Mouse (Mus musculus) cerebellum, adult 18-20 months (tissue): ENCODE measurements around the gene Mgat4a.

Source experiments
- DNase-seq, 2 experiments: peaks; one replicate each; pipeline ENCODE4 v3.0.0; 2021

Mgat4a gene

DNA sequence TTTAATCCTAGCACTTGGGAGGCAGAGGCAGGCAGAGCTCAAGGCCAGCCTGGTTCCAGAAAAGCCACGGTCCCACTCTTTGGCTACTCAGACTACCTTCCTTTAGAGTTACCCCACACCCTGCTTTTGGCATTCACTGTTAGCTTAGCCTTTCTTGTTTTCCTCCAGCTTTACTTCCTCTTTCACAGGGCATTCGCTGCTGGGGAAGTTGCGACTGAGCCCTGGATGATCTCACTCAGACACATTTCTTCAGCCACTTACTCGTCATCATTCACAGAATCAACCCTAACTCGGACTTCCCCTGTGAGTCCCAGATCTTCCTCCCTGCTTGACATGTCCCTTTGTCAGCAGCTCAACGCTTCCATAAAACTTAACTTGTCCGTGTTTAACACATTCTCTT is 49.1 kb downstream of the Mgat4a start:
- no peak for DNase-seq

DNA sequence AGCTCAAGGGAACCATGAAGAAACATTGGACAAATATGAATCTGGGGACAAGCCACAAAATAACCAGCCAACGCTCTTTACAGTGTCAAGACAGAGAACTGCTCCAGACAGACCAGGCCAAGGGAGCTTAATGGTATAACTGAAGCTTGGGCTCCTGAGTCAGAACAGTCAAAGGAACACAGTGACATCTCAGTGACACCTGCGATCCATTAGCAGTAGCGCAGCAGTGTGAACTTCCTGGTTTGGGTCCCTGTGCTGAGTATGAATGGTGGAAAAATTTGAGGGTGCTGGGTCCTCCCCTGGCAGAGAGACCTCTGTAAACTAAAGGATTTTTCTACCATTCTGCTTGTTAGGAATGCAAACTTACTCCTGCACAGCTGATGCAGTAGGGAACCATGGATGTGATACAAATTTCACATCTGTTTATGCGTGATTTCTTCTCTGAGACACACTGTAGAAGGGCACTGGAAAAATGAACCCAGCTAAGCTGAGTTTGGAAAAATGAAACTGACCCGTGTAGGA is 50.1 kb downstream of the Mgat4a start:
- DNase-seq = no peak

DNA sequence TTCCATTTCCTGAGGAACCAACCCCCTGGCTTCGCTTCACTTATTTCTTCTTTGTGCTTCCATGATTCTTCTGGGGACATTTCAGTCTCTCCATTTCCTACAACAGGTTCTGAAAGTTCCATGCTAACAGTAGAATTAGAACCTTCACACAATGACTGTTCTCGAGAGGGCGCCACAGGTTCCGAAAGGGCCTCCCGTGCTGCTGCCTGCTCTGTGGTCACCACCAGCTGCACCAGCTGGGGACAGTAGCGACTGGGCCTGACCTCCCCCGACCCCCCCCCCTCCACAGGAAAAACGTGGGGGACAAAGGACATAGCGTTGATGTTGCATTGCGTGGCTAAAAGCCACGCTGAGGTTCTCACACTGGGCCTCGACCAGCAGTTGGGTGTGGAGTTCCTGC is 52.3 kb downstream of the Mgat4a start:
- no peak for DNase-seq

DNA sequence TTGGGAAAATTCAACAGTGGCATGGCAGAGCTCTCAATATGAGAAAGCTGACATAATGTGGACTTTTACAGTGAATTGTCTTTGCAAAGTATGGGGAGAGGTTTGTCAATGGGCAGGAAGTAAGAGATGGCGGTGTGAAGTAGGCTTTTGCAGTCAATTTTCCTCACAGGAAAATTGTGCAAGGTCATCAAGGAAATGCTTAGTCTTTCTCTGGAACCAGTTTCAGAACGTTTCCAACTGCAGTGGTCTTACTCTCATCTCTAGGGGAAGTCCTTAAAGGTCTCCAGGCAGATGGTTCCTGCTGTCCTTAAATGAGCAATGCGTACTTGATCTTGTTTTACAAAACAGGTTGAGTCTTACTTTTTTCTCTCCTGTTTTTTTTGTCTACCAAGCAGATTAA is 53.8 kb downstream of the Mgat4a start:
- DNase-seq = no peak

DNA sequence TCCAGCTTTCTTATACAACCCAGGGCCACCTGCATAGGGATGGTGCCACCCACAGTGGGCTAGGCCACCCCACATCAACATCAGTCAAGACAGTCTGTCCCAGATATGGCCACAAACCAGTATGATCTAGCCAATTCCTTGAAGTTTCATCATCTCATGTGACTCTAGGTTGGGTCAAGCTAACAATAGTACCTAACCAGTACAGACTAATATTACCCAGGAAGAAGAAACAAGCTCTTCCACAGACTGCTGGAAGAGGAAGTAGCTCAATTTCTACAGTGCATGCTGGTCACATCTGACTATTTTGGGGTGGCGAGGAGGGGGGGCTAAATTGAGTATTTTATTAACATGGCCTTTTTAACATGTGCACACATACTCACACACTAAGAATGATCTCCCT is 54.4 kb downstream of the Mgat4a start:
- DNase-seq = no peak

DNA sequence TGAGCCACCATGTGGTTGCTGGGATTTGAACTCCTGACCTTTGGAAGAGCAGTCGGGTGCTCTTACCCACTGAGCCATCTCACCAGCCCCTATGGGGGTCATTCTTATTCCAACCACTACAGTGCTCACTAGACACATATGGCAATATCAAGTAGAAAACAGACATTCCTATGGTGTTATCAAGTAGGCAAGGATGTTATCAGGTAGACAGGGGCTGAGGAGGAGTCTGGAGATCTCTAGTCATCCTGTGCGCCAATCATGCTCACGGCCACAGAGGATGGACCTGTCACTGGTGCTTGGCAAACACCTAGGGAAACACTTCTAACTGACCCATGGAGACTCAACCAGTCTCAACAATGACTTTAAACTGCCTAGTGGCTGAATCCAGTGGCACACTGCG is 56.2 kb downstream of the Mgat4a start:
- DNase-seq = no peak

DNA sequence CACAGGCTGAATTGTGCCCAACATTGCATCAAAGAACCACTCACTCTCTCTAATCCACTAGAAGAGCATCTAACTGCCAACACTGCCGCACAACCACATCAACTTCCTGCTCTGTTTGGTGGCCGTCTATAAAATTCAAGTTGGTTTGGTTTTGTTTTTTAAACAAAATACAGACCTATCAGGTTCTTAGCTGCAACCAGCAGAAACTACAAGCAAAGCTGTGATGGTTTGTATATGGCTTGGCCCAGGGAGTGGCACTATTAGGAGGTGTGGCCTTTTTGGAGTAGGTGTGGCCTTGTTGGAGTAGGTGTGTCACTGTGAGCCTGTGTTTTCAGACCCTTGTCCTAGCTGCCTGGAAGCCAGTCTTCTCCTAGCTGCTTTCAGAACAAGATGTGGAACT is 59.5 kb downstream of the Mgat4a start:
- no peak for DNase-seq

DNA sequence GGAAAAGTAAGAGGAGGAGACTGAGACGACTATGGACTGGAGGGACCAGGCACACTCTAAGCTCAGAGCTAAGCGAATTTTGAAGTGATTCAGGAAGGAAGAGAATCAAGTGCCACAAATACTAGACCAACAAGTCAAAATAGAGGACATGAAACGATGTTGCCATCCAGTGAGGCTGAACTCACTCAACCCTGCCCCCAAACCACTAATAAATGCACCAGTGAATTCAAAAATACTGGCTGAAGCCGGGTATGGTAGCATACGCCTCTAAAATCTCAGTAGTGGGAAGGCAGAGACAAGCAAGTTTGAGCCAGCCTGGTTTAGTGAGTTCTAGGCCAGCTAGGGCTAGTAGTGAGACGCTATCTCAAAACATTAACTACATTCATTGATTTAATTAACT is 60.1 kb downstream of the Mgat4a start:
- DNase-seq = no peak

DNA sequence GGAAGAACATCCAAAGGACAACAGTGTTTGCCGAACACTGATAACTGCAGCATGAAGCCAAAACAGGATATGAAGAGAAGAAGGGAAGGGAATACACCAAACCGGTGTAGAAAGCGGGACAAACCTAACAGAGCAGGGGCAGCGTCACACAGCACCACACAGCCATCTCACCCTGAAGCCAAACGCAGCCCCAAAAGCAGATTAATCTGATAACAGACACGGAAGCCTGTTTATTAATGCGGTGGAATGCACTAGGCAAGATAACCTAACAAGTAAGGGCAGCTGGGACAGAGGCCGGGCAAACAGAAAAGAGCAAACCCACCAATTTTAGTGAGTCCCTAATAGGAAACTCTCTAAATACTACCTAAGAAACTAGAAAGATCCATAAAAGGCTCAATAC is 61.1 kb downstream of the Mgat4a start:
- DNase-seq = no peak

DNA sequence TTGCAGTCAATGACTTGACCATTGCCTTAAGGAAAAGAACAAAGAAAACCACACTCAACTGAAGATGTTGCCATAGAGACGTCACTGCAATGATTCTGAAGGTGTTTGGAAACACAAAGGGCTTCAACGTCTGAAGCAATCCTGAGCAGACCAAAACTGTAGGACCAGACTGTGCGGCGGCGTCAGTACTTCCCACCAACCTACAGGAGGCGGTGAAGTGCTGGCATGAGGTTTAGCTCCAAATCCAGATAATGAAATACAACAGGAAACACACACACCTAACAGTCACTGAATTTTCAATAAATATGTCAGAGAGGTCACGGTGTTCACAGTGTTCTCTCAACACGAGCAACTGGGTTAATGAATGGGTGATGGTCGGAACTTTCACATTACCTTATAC is 61.7 kb downstream of the Mgat4a start:
- DNase-seq = no peak

DNA sequence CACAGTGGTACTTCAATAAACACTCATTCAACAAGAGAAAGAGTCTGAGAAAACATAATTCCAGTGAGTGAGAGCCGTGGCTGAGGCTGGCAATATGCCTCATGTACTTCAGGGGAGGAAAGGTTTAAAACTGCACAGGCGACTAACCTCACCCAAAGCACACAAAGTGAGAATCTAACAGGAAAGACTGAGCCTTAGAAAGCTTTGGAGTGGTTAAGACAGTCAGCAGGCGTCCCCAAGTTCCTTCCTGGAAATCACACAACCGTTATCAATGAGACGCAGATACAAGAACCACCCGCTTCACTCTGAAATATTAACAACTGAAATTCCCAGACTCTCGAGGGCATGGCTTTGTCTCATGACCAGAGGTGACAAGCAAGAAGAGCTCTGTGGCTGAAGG is 62.4 kb downstream of the Mgat4a start:
- DNase-seq = no peak

DNA sequence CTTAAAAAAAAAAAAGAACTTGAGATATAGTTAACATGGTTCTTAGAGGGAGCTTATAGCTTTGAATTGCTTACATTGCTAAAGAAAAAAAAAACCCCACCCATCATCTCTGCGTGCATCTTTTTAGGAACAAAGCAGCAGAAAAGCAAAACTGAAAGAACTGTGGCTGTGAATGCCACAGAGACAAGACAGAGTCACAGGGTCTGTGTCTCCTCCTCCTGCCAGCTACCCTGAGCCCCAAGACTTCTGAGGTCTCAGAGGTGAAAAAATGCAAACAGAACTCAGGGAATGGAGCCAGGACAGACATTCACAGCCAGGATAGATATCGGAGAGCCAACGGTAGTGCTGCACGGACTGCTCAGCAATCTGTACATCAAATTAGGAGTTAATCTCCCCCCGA is 62.9 kb downstream of the Mgat4a start:
- peak in 1 of 2 experiments; percentile 16 for DNase-seq

DNA sequence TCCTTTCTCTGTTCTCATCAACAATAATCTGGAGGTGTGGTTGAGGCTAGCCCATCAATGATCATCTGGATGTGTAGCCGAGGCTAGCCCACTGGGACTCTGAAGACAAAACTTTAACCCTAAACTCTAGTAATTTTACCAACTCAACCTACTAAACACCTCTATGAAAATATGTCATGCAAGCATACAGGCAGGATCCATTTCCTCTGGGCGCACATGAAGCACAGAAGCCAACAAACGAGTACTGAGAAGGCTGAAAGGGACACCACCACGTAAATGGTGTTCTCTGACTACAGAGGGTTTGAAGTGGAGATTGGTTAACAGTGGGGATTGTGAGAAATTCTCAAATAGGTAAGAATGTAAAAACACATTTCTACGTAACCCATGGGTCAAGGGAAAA is 63.6 kb downstream of the Mgat4a start:
- no peak for DNase-seq

DNA sequence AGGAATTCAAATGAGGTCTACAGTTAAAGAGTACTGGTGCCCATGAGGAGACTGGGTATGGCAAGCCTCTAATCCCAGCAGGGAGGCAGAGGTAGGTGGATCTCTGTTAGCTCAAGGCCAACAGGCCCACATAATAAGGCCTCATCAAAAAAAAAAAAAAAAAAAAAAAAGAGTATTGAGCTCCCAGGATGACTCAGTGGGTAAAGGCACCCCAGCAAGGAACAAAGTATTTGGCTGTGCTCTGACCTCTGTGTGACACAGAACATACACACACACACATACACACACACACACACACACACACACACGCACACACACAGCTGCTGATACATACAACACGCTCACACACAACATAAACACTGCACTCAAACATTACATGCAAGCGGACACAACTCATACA is 65.5 kb downstream of the Mgat4a start:
- DNase-seq = no peak

DNA sequence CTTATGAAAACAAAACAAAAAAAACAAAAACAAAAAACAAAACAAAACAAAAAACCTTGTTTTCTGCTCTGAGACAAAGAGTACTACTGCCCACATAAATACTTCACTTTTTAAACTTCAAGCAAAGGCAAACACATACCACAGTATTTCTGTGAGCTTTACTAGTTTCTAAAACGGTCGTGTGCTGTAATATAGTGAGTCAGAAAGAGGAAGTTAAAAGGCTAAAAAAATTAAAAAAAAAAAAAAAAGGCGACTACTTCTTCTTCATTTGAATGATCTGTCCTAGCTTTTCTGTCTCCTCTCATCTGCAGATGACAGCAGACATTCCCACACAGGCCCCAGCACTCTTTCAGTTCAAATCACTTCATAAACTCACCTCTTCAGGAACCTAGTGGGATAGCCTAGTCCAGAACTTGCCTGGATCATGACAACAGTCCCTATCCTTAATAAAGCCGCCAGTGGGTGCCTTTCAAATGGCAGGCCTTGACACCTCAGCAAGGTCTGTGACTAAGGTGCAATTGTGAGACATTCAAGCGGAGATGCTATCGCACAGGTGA is 66.1 kb downstream of the Mgat4a start:
- DNase-seq = no peak

DNA sequence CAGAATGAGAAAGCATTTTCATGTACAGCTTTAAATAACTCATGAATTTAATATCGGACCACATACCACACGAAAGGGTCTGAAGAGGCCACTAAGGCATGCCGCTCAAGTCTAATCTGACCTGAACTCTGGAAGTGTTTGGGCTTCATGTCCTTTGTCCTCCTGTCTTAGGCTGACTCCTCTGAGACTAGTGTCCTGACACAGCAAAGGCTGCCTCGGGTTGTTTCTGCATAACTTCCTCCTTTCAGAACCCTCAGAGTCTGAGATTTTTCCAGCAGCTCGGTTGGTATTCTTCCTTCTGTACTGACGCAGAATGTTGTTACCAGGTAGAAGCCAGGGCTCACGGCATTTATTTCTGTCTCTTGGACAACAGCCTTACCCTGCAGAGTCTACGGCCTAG is 66.8 kb downstream of the Mgat4a start:
- DNase-seq = no peak

DNA sequence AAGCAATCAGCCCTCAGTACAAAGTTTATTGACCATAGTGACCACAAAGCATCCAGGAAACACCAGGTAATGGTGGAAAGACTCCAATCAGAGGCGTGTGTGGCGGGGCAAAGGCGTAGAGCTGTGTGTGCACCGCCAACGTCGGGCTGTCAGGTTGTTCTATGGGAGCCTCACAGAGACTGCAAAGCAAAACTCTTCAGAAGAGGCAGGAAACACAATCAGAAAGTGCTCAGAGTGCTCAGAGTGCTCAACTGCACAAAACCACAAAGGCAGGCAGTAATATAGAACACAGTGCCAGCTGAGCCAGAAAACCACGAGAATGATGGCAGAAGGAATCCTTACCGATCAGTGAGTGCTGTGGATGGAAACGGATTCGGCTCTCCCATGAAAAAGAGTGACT is 67.6 kb downstream of the Mgat4a start:
- no peak for DNase-seq

DNA sequence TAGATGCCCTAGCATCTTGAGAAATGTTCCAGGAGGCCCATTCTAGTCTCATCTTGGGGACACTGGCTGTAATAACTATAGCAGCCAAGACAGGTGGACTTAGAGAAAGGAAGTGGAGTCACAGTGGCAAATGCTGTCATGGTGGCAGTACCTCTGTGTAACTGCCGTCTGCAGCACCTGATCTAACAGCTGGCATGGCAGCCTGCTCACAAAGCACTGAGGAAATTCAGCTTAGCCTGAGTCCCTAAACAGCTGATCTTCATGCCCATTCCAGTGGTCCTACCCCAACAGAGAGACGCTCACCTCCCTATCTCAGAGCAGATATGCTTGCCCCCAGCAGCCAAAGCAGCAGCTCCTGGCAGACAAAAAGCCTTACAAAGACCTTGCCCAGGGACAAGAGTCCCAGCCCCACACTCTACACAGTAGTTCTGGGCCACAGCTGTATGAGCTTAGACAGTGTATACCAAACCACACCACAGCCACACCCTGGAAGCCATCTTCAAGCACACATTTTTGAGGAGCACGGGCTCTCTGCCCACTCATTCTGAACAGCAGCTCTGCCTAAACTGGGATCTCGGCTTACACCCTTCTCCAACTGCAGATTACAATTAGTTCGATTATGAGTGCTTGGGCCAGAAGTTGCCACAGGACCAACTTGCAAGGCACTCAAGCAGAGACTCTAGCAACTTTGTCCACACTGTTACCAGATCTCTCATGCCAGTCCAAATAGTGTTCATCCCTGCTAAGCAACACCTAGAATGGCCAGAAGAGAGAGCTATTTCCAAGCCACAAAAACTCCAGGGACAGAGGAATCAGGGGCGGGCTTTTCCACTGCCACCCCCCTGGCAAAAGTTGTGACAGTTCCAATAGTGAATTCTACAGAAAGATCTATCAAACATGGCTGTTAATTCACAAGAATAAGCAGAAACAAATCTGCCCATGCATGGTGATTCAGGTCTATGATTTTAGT is 69.4 kb downstream of the Mgat4a start:
- DNase-seq = no peak

DNA sequence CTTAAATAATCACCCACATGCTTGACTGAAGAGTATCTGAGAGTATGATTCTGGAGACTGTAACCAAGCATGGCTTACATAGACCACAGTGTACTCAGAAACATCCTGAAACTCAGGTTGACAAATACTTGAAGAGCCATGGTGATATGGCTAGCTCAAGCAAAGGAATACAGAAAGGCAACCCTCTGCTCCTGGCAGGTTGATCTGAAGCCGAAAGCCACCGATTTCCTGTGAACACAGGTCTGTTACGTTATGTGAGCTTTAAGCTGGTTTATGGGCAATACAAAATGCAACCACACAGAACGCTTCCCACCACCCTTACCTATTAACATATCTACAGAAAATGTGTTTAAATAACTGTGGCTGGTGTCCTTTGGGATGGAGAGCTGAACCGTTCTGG is 71.8 kb downstream of the Mgat4a start:
- DNase-seq = no peak

DNA sequence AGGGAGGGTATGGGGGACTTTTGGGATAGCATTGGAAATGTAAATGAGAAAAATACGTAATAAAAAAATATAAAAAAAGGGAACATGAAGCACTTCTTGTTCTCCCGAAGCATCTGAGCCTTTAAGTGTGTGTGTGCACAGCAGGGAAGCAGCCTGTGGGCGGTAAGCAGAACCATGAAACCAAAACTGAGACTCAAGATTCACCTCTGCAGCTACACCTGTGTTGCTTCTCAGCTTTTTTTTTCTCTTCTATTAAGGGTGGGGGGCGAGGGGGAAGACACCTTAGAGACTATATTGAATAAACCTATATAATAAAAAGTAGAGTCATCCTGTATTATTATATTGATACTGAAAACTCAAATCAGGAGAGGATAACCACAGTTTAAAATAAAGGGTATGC is 73.0 kb downstream of the Mgat4a start:
- DNase-seq = no peak

DNA sequence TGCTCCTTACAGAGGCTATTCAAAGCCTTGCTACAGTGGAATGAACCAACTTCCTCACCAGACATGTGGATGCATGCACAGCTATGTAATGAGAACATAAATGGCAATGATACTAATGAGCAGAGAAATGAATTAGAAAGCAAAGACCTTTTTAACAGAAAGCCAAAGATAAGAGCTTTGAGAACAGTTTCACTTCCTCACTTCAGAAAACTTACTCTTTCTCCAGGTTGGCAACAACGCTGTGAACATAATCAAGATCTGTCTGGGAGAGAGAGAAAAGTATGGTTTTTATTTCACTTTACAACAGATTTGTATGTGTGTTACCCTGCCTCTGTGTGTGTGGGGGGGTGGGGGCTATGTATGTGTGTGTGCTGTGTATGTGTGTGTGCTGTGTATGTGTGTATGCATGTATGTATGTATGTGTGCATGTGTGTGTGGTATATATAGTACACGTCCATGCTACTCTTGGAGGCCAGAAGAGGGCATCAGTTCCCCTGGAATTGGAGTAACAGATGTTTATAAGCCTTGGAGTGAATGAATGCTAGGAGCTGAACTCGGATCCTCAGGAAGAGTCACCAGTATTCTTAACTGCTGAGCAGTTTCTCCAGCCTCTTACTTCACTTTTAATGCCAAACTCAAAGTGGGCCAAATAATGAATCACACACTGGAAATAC is 74.4 kb downstream of the Mgat4a start:
- DNase-seq = no peak

DNA sequence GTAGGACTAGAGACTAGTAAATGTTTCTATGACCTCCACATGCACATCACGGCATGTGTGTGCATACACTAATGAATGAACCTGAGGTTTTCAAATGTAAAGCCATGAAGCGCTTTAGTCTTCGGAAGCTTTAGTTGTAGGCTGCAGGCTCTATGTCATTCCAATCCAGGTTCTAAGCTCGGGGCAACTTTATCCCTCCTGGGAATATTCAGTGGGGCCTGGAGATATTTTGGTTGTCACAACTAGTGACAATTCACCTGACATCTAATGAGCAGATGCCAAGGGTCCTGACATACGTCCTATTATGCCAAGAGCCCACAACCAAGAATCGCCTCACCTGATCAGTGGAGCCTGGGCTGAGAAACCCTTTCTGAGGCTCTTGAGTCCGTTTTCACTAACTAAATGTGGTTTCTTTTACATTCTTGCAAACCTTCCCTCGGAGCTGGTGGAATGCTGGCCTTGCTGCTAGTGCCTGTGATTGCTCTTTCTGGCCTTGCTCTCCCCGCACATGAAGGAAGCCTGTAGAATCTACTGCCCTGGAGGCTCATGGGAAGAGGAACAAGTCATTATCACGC is 75.9 kb downstream of the Mgat4a start:
- DNase-seq = no peak

DNA sequence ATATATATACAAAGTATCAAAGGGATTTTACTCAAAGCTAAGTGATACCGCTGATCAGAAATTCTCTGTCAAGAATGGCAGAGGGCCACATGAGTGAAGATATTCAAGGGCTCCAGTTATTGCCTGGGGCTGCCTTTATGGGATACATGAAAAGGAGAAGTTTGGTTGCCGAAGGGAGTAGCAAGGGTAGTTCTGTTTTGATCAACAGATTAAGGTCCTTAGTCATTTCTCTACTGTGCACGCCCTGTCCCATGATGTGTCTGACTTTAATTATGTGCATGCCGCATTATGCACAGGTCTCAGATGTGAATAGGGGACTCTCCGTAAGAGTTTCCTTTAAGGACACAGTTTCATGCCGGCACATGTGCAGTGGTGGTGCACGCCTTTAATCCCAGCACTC is 83.3 kb downstream of the Mgat4a start:
- DNase-seq = no peak

DNA sequence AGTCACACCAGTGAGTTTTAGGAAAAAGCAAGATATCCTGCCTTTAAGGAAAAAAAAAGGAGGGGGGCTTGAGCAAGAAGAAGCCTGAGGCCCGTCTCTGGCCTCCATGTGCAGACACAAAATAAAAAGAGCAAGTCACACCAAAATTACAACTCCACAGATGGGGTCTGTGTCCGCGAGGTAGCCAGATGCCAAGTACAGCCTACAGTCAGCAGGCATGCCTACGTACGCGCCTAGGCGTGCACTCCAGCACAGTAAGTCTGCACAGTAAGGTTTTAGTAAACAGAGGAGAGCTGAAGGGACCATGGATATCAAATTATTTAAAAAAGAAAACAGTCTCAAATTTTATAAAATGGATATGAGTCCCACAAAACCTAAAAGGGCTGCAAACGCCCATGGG is 89.5 kb downstream of the Mgat4a start:
- no peak for DNase-seq
